Mouse (Mus musculus) stomach, embryonic 14.5 days (tissue): ENCODE data around the gene Ipcef1. TPM values are rescaled to one million over a fixed set of nuclear protein-coding genes. Genes with fewer than 3 reads are reported as not detected.

Experiments used
- ATAC-seq: fragments of 200-750 bp; cut with Nextera tagmentation; 2 replicates; pipeline ENCODE4 v1.8.0; 2017; ENCODE audit warnings: low read depth, moderate TSS enrichment; ENCODE audit not compliant: insufficient number of reproducible peaks, insufficient read depth, low FRiP score
- H3K27ac ChIP-seq: fragments of 300-500 bp; sonication (generic); 2 replicates; pipeline ENCODE4 v1.5.1; 2014; ENCODE audit warnings: mild to moderate bottlenecking, low read length, moderate library complexity, mixed read lengths
- H3K27me3 ChIP-seq: fragments of 300-500 bp; sonication (generic); 2 replicates; pipeline ENCODE4 v1.6.1; 2014; ENCODE audit warnings: low read length, control low read depth, mixed read lengths; ENCODE audit not compliant: control insufficient read depth, insufficient read depth
- H3K36me3 ChIP-seq: fragments of 300-500 bp; sonication (generic); 2 replicates; pipeline ENCODE4 v1.6.1; 2014; ENCODE audit warnings: mild to moderate bottlenecking, control low read depth, low read length, moderate library complexity, mixed read lengths; ENCODE audit not compliant: control insufficient read depth, insufficient read depth
- H3K4me1 ChIP-seq: fragments of 300-500 bp; sonication (generic); 2 replicates; pipeline ENCODE4 v1.6.1; 2014; ENCODE audit warnings: low read length, control low read depth, mixed read lengths; ENCODE audit not compliant: control insufficient read depth, insufficient read depth
- H3K4me2 ChIP-seq: fragments of 300-500 bp; sonication (generic); replicated peaks from 2 replicates; pipeline ENCODE4 v1.6.1; 2014; ENCODE audit warnings: low read depth, low read length, control low read depth
- H3K4me3 ChIP-seq: fragments of 300-500 bp; sonication (generic); 2 replicates; pipeline ENCODE4 v1.5.1; 2014; ENCODE audit warnings: low read depth, low read length, control low read depth
- H3K9ac ChIP-seq: fragments of 300-500 bp; sonication (generic); replicated peaks from 2 replicates; pipeline ENCODE4 v1.6.1; 2014; ENCODE audit warnings: low read depth, mild to moderate bottlenecking, control low read depth, low read length, moderate library complexity, mixed read lengths
- H3K9me3 ChIP-seq: fragments of 300-500 bp; sonication (generic); 2 replicates; pipeline ENCODE4 v1.6.1; 2016; ENCODE audit warnings: low read depth, low read length, control low read depth; ENCODE audit not compliant: control insufficient read depth
- WGBS: fragments of 180-500 bp; shearing (Covaris S2); extraction: QIAGEN DNeasy Blood & Tissue Kit; methylation state at CpG from one replicate; pipeline ENCODE4 v1.1.7; 2014; 5-methylcytosine and 5-hydroxymethylcytosine counted together
- polyA plus RNA-seq: library from polyadenylated mRNA; unstranded; fragments of >200 nt; fragmentation: Nextera tagmentation; extraction: Ambion mirVana; gene quantifications from 2 replicates; pipeline ENCODE4 v1.2.1, GENCODE M21; 2014

Gene Ipcef1
- polyA plus RNA-seq, 1 experiment from 2014 or later: 1.0 TPM

- no peaks in the 10 kb centered on the region for H3K27me3 ChIP-seq
- H3K4me1 ChIP-seq: 0 out of 2 replicates have a peak, but pooled peaks cover 13% of the 10 kb centered on the region
- H3K36me3 ChIP-seq: no peaks in the 10 kb centered on the region
- no peaks in the 10 kb centered on the region for H3K9me3 ChIP-seq
- no peak overlapping the region for H3K4me3 ChIP-seq
- no peak overlapping the region for H3K4me2 ChIP-seq
- WGBS: 53% methylated on average over 3 of the region's 3 CpGs
- H3K27ac ChIP-seq: no peak overlapping the region
- no peak for ATAC-seq
- no peak overlapping the region for H3K9ac ChIP-seq
These were observed 2.4 kb downstream of the Ipcef1 start for GRCm38 (mm10) chr10:7049901-7050300.

DNA sequence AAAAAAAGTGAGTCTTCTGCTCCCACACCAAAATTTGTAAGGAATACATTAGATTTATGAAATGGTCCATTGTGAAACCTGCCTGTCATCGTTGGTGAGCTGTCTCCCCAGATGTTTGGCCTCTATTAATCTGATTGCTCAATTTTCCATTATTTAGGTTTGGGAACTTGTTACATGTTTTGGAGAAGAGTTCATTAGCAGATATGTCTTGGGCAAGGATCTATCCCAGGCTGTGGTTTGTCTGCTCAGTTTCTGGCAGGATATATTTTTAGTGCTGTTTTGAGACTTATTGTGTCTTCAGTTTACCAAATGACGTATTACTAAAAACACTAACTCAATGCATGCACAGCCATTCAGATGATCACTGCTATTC, 4.4 kb downstream of the Ipcef1 start:
- Histone ChIP-seq H3K9ac (no peak overlapping the region), H3K36me3 (no peaks in the 10 kb centered on the region), H3K9me3 (no peaks in the 10 kb centered on the region), H3K4me1 (0 out of 2 replicates have a peak, but pooled peaks cover 13% of the 10 kb centered on the region), H3K4me2 (no peak overlapping the region), H3K27me3 (no peaks in the 10 kb centered on the region), H3K27ac (peak overlapping the region; percentile 58; the same call in 1 of the 2 replicates), H3K4me3 (no peak overlapping the region)
- 37% methylated on average over 2 of the region's 2 CpGs for WGBS
- no peak for ATAC-seq

DNA sequence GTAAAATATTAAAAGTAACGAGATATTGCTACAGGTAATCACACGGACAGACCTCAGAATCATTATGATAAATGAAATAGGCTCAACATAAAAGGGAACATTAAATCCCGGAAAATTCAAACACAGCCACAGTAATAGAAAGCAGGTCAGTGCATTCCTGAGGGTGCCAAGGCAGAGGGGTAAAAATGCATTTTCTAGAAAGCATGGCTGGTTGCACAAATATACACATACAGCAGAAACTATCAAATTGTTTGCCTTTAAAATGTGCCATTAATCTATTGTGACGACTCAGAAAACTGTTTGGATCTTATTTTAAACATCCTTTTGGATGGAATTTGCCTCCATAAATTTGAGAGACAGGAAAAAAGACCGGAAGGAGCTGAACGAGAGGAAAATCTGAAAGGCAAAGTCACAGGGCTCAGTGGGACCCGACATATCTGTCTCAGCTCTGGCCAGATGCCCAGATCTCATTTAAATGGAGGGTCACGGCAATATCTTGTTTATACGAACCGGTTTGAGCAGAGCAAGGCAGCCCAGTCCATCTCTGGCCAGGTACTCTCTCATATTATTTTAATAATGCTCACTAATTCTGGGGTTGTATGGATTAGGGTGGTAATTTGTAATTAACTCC, 4.9 kb downstream of the Ipcef1 start:
- Histone ChIP-seq H3K27ac (peak overlapping the region; percentile 58; the same call in 1 of the 2 replicates), H3K4me1 (0 out of 2 replicates have a peak, but pooled peaks cover 13% of the 10 kb centered on the region), H3K36me3 (no peaks in the 10 kb centered on the region), H3K4me2 (no peak overlapping the region), H3K27me3 (no peaks in the 10 kb centered on the region), H3K4me3 (no peak overlapping the region), H3K9me3 (no peaks in the 10 kb centered on the region), H3K9ac (no peak overlapping the region)
- peak; percentile 76; the same call in 1 of the 2 replicates for ATAC-seq
- WGBS: 19% methylated on average over 10 of the region's 10 CpGs

DNA sequence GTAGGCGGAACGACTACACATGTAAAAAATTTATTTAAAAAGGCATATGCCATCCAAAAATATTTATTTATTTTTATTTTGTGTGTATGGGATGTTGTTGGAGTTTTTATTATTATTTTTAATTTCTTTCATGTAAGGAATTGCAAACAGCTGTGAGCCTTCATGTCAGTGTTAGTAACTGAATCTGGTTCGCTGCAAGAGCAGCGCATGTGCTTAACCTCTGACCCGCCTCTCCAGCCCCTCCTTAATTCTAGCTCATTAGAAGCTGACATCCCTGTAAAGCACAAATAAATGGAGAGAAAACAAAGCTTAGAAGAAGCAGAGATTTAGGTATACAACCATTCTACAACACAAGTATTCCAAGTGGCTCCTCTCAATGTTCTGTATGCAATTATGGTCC, 8.4 kb downstream of the Ipcef1 start:
- Histone ChIP-seq H3K9ac (no peak overlapping the region), H3K27me3 (no peaks in the 10 kb centered on the region), H3K4me3 (no peak overlapping the region), H3K4me1 (peaks cover 12% of the 10 kb centered on the region; the same call in 1 of the 2 replicates), H3K36me3 (no peaks in the 10 kb centered on the region), H3K4me2 (no peak overlapping the region), H3K9me3 (no peaks in the 10 kb centered on the region), H3K27ac (no peak overlapping the region)
- 67% methylated on average over 5 of the region's 5 CpGs for WGBS
- no peak for ATAC-seq

DNA sequence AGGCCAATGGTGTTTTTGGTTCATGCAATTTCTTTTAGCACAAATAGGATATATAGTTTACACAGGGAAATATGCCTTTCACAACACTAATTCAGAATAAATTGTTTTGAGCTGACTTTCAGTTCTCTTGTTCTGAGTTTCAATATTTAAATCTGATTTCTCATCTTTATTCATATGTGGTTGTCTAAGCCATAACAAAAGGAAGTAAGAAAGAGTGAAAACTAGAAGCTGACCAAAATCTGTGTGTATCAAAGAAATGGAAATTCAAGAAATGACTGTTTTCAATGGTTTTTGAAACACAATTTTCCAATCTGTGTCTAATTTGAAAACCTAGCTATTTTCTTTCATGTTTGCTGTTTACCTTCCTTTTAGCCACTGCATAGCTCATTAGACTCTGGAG, 11.2 kb downstream of the Ipcef1 start:
- no peak overlapping the region for H3K27ac ChIP-seq
- peaks cover 4% of the 10 kb centered on the region; the same call in 1 of the 2 replicates for H3K4me1 ChIP-seq
- H3K4me2 ChIP-seq: no peak overlapping the region
- H3K9me3 ChIP-seq: no peaks in the 10 kb centered on the region
- H3K36me3 ChIP-seq: no peaks in the 10 kb centered on the region
- H3K4me3 ChIP-seq: no peak overlapping the region
- no peak for ATAC-seq
- H3K27me3 ChIP-seq: no peaks in the 10 kb centered on the region
- no peak overlapping the region for H3K9ac ChIP-seq

- no peak for ATAC-seq
- WGBS: 92% methylated on average over 5 of the region's 5 CpGs
- Histone ChIP-seq H3K4me1 (peaks cover 4% of the 10 kb centered on the region; the same call in 1 of the 2 replicates), H3K4me2 (no peak overlapping the region), H3K9me3 (no peaks in the 10 kb centered on the region), H3K36me3 (no peaks in the 10 kb centered on the region), H3K27ac (no peak overlapping the region), H3K27me3 (no peaks in the 10 kb centered on the region), H3K4me3 (no peak overlapping the region), H3K9ac (no peak overlapping the region)
These were observed 15.1 kb downstream of the Ipcef1 start for GRCm38 (mm10) chr10:7037194-7037593.

- no peaks in the 10 kb centered on the region for H3K9me3 ChIP-seq
- H3K4me3 ChIP-seq: no peak overlapping the region
- no peaks in the 10 kb centered on the region for H3K27me3 ChIP-seq
- no peak overlapping the region for H3K4me2 ChIP-seq
- no peak overlapping the region for H3K27ac ChIP-seq
- H3K4me1 ChIP-seq: peaks cover 2% of the 10 kb centered on the region; the same call in 1 of the 2 replicates
- no peak overlapping the region for H3K9ac ChIP-seq
- H3K36me3 ChIP-seq: no peaks in the 10 kb centered on the region
- ATAC-seq: no peak
- 75% methylated on average over 12 of the region's 12 CpGs for WGBS
These were observed 16.7 kb downstream of the Ipcef1 start for GRCm38 (mm10) chr10:7035547-7035946.

GRCm38 (mm10) chr10:7033459-7033858, 18.8 kb downstream of the Ipcef1 start:
- WGBS: 89% methylated on average over 2 of the region's 2 CpGs
- no peak overlapping the region for H3K4me2 ChIP-seq
- no peak for ATAC-seq
- no peak overlapping the region for H3K27ac ChIP-seq
- no peak overlapping the region for H3K4me3 ChIP-seq
- no peaks in the 10 kb centered on the region for H3K36me3 ChIP-seq
- H3K9me3 ChIP-seq: no peaks in the 10 kb centered on the region
- no peaks in the 10 kb centered on the region for H3K27me3 ChIP-seq
- no peaks in the 10 kb centered on the region for H3K4me1 ChIP-seq
- H3K9ac ChIP-seq: no peak overlapping the region

DNA sequence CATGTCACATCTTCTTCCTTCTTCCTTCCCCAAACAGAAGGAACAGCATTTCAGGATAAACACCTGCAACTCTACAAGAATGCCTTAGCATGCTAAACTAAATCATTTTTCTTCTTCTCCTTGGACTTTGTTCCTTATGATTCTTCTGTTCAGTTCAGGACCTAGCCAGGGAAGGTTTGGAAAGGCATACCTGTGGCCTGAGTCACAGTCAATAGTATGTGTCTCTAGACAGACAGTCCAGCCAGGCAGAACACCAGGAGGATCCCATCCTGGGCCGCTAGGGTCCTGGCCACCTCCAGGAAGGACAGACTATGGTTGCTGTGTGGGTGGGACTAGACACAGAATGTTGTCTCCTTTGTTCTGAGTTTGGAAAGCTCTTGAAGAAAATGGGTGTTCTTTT, 27.2 kb downstream of the Ipcef1 start:
- no peaks in the 10 kb centered on the region for H3K4me1 ChIP-seq
- H3K4me3 ChIP-seq: no peak overlapping the region
- ATAC-seq: no peak
- H3K9me3 ChIP-seq: no peaks in the 10 kb centered on the region
- no peaks in the 10 kb centered on the region for H3K36me3 ChIP-seq
- 63% methylated on average over 1 of the region's 1 CpGs for WGBS
- no peak overlapping the region for H3K27ac ChIP-seq
- no peaks in the 10 kb centered on the region for H3K27me3 ChIP-seq
- no peak overlapping the region for H3K4me2 ChIP-seq
- no peak overlapping the region for H3K9ac ChIP-seq
